Mouse (Mus musculus) adrenal gland, postnatal 25 days (tissue): ENCODE measurements around the gene Rbfox1. TPM values are rescaled to one million over a fixed set of nuclear protein-coding genes. Genes with fewer than 3 reads are reported as not detected.

Experiments
- DNase-seq: peaks from one replicate; pipeline ENCODE4 v3.0.0; 2021; ENCODE audit warnings: mixed read lengths
- total RNA-seq: library from RNA; stranded (reverse); gene quantifications from 2 replicates; pipeline ENCODE4 v1.2.3, GENCODE M21; 2021

Rbfox1 gene
- total RNA-seq, 1 experiment from 2014 or later: 1.7 TPM

DNA sequence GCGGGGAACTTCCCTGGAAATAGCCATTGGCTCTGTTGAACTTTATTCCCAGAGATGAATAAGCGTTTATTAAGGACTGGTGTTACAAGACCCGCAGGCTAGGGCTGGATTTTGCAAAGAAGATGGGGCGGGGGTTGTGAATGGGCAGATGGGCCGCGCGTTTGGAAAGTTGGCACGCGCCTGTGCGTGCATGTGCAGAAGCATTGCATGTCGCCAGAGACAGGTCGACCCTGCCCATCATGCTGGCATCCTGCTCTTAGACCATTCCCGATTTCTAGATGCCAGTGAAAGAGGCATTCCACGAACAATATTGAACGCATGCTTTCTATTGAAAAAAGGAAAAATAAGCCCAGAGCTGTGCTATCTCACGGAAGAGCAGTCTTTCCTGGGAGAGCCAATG, 464.2 kb downstream of the Rbfox1 start:
- no peak for DNase-seq

DNA sequence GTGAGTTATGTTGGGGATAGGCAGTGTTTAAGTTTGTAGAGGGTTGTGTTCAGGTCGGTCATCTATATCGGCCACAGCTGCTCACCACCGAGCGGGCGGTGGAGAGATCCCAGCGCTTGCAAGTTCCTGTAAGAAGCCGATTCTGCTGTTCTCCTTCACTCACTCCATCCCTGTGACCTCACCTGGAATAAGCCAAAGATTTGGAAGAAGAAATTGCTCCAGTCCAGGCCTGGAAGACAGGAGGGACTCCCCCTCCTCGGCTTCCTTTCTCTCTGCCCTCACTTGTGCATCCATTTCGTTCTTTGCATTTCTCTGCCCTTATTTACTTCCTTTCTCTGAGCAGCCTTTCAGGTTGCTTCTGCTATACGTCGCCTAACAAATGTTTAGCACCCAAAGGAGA, 465.1 kb downstream of the Rbfox1 start:
- DNase-seq: no peak

DNA sequence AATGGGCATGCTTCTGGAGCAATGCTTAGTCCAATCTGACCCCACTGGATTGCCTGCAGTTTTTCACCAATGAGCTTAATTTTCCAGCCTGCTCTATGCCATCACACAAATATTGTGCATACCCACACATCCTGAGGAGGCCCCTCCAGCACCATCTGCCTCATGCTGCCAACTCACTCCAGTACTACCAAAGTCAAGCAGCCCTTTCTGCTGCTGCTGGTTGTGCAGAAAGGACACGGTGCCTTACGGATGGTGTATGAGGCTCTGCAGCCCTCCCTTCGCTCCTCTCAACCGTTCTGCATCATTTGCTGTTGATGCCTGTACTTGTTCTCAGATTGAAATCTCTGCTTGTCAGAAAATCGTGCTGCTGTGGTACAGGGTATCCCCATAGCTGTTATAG, 468.0 kb downstream of the Rbfox1 start:
- DNase-seq: no peak

DNA sequence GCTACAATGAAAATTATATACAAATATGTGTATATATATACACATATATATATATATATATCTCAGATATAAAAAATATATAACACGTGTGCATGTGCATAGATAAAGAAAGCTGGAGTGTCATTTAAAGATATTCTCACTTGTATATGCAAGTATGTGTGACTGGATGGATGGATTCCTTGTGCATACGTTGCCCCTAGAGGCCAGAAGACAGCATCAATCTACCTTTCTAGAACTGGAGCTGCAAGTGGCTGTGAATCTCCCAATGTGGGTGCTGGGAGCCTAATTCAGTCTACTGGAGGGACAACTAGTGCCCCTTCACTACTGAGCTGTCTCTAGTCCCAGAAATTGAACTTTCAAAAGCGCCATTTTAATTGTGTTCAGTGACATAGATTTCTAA, 471.8 kb downstream of the Rbfox1 start:
- no peak for DNase-seq

DNA sequence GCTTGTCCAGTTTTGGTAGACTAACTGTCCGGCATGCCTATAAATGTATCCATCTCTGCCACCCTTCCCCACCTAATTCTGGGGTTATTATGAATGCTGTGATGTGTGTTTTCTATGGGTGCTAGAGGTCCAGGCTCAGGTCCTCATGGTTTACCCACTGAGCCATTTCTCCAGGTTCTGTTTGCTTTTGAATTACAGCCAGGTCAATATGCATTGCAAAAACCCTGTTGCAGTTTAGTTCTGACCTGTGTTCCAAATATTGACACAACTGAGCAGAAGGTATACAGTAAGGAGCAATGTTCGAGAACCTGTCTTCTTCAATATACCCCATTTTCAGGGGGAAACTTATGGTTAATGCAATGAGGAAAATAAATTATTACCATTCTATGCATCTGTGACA, 480.6 kb downstream of the Rbfox1 start:
- DNase-seq: no peak

DNA sequence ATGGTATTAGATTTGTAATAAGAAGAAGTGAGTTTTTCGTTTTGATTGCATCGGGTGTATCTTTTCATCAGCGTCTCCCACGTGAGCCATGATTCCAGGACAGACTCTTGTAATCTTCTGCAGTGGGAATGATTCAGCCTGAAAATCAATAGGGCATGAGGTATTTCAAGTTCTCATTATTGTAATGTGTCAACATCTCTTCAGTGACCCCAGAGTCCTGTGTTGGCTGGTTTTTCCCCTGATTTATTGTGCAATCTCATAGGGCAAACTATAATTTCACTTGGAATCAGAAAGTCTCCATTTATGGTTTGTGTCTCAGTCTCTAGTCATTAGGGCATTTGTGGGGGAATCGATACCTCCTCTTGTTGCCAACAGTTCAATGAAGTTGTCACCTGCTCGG, 481.5 kb downstream of the Rbfox1 start:
- no peak for DNase-seq

DNA sequence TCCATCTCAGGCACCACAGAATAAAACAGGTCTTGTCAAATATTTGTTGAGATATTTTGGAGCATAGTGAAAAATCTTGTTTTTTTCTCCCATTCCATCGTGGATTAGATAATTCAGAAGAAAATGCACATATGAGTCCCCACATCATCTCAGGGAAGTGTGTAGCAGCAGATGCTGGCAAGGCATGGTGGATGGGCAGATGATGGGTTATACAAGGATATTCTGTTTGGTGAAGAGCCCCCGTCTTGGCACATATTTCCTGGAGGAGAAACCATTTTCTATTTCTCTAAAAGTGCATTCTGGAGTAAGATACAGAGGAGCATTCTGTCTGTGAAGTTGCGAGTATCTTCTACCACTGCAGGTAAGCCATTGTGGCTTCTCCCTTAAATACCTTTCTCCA, 495.8 kb downstream of the Rbfox1 start:
- no peak for DNase-seq

DNA sequence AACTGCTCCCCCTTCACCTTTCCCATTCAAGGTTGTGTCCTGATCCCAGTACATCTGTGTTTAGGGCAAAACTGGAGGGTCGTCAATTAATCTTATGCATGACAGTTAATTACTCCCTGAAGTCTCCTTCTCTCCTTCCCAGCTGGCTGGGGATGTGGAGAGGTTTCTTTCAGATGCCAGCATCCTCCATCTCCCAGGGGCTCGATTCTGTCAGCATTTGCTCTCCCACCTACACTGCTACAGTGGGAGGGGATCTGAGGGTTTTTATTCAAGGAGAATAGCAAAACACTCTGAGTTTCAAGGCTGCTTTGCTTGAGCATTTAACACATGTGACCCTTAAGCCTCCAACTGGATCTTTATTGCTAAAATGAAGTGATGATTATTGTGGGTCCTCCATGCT, 496.4 kb downstream of the Rbfox1 start:
- DNase-seq: no peak

DNA sequence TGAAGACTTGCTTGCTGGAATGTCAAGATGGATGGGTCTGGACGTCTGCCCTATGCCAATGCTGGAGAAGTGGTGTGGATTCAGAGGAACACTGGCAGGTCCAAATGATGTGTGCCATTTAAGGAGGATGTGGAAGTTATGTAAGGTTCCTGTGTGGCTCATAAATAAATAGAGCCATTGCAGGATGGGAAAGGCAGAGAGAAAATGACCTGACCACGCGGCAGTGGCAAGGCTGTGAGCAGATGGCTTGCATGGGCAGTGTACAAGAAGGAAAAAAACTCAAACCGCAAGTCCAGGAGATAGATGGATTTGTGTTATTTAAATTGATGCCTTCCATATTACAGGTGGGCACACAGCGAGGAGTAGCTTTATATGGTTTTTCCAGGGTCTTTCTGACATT, 497.6 kb downstream of the Rbfox1 start:
- no peak for DNase-seq

DNA sequence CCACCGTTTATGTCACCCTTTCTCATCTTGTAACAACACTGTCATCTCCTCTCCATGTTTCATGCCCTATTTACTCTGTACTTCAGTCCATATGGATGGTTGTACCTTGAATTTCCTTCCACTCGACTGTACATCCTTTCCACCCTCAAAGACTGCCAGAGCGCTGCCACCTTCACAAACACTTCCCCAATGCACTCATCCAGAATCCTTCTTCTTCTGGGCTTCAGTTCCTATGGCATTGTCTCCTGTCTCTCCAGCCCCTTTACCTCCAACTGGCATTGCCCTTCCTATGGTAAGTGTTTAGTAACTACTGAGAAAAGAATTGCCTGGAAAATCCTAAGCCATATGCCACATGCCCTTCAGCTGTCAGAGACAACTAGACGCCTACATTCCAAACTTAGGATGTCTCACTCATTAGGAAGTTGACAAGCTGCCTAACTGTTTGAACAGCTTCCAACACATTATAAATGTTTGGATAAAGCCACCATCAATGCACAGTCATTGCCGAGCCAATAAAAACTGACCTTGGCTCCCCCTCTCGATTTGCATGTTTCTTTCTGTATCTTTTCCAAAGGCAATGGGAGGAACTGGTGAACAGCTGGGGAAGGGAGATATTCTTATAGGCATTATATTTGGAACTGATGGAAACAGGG, 505.2 kb downstream of the Rbfox1 start:
- DNase-seq: no peak

DNA sequence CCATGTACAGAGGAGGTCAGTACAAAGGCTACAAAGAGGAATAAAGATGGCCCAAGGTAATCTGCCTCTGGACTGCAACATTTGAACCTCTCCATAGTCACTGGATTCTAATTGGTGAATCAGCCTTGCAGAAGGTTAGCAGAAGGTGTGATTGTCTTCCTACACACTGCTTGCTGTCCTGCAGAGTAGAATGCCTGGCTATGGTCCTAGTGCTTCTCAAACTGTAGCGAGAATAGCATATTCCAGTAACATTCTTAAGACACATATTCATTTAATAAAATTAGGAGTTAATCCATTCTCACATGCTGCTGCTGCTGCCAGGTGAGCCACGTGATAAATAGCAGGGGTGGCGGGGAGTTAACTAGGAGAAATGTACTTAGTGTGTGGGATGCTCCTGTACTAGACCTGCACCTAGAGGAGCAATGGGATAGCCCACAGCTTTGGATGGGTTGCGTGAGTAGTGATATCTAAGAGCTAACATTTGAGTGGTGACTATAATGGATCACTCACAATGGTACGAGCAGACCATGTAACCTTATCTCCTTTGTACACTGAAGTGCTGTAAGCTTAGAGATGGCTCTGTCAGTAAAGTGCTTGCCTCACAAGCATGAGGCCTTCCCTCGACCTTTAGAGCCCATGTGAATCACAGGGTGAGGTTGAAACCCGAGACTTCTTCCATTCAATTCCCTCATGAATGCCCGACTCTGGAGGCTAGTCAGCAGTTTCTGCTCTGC, 511.7 kb downstream of the Rbfox1 start:
- no peak for DNase-seq

DNA sequence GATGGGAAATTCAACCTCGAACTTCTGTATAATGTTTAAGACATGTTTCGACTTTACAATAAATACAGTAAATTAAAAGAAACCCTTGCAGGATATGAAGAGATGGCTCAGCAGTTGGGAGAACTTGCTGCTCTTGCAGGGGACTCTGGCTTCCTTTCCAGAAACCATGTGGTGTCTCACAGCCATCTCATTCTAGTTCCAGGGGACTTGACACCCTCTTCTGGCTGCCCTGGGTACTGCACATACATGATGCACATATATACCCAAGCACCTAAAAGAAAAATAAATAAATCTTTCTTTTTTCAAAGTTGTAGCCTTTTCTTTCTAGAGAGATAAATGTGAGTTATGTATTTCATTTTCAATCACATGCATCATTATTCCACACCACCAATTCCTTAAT, 512.5 kb downstream of the Rbfox1 start:
- no peak for DNase-seq

DNA sequence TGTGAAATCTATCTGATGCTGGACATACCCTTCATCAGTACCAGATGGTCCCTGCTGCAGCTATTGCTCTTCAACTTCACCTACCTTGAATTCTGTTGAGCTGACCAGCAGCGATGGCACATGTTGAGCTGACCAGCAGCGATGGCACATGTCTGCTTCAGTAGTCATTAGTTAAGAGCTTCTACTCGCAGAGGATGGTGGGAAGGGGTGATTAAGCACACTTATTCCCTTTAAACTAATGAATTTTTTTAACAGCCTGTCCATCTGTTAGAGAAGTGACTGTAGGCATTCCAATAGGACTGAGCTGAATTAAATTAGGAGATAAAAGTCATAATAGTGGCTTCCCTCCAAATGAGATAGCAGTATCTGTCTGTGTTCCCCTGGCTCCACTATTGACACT, 517.7 kb downstream of the Rbfox1 start:
- no peak for DNase-seq

DNA sequence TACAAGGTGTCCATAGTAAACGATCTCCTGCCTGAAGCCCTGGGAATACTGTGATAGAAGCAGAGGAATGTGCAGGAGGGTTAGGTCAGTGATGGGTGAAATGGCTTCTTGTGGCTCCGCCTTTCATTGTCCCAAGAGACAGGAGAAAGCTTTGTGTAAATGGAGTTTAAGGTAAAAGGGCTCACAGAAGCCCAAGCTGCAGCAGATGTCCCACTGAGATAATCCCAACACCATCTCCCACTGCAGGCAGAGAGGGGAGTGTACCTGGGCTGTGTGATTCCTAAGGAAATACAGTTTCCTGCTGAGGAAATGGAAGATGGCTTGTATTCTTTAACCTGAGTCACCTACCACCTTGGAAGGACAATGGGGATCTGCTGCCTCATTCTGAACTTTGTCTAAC, 529.7 kb downstream of the Rbfox1 start:
- DNase-seq: no peak

DNA sequence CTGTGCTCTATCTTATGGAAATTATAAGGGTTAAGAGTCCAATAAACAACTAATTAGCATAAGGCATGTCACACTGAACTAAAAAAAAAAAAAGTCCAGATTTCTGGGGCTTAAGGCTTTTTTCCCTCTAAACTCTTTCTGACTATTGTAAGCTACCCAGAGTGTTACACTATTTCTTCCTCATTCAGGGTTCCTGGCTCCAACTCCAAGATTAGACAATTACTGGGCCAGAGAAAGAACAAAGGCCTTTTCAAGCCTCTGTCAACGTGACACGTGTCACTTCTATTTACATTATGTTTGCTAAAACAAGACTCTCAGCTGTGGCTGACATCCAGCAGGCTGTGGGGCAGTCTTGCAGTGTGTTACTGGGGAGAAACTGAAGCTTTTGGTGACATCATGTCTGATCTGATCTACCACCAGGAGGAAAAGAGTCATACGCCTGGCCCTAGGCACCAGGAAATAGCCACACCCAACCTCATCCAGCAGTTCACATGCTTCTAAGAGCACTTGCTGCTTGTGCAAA, 536.5 kb downstream of the Rbfox1 start:
- no peak for DNase-seq

DNA sequence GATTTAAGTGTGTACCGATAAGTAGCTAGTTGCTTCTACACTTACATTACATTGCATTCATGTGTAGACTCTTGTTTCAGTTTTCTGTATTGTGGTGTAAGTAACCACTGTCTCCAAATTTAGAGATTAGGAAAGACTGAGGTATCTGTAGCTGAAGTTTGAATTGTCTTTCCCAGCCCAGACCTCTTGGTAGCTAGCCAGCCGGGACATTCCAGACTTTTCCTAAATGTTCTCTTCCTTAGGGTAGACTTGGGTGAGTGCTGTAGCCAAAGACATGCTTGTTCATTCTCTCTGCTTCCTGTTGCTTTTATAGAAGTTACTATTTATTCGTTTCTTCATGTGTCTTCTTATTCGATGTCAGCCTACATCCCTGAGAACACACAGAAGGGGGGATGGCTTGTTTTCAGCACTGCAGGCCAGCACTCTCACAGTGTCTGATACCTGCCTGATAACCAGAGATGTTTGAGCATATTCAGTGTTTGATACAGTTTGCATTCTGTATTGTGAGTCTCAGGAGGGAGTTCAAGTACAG, 538.8 kb downstream of the Rbfox1 start:
- no peak for DNase-seq

DNA sequence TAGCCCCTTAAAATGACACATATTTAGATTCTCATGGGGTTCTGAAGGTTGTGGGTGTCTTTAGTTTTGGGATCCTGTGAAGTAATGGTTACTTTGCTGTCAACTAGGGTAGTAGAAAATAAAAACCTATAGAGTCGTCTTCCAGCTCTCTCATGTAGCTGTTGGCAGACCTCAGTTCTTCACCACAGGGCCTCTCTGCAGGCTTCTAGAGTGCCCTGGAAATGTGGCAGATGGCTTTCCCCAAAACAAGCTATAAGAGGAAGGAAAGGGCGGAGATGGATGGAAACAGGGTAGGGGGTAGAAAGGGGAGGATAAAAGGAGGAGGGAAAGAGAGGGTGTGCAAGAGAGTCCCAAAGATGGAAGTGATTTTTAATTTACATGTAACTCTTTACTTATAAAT, 539.6 kb downstream of the Rbfox1 start:
- no peak for DNase-seq

DNA sequence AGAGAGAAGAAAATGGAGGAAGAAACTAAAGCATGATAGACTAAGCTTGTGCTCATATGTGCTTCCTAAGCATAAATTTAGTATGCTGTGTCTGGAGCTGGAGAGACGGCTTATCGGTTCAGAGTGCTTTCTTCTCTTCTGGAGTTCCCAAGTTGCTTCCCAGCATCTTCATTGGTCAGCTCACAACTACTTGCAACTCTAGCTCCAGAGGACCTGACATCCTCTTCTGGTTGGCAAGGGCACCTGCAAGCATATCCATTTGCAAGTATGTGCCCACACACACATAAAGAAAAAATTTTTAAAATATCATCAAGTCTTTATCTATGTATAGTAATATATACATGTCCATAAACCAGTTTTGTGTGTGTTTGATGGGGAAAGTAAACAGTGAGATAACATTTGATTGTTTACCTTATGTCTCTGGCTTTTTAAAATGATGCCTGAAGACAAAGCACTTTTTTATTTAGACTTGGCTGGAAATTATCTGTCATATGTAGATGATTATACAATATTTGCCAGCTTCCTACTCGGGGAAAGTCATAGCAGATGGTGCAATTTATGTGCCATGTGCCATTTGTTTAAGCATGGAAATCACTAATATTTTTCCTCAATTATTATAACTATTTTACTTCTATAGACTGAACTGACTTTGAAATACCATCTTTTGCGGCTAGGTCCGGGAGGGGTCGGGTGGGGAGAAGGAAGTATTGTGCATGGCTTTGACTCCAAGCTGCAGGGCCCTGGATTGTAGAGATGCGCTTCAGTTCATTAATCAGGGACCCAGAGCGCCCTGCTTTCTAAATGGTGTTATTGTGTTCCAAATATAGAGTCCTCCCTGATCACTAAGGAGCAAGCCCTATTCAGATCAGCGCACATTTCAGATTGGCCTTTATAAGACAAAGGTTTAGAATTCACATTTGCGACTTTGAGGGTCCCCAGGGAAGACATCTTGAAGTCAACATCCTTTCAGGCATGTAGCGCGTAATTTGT, 542.4 kb downstream of the Rbfox1 start:
- no peak for DNase-seq

DNA sequence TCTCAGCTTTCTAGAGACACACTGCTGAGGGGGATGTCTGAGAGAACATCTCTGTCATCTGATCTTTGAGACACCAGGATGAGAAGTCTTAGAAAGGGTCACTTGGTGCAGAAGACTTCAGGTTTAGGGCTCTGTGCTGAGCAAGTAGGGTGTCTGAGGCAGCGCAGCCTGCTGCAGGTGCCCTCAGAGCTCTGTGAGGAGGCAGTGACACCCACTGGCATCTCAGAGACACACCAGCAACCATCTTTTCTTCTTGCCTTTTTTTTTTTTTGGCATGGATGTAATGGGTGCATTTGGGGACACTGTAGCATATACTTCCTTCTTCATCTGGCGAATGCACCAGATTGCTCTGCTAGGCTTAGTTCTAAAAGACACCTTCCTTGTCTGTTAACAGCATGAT, 545.8 kb downstream of the Rbfox1 start:
- no peak for DNase-seq

DNA sequence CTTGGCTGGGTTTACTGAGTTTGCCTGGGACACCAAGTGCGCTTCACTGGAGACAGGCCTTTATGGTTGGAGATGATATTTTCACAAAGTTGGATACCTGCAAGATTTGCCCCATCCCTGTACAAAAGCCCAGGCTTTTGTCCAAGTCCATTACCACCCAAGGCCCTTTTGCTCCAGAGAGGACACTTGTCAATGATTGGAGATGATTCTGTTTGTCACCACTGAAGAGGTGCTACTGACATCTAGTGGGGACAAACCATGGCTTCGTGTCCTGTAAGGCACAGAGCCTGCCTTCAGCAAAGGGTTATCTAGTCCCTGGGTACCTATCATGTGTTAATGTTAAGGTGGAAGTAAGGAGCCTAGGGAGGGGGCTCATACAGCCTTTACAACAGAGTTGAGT, 551.3 kb downstream of the Rbfox1 start:
- no peak for DNase-seq

DNA sequence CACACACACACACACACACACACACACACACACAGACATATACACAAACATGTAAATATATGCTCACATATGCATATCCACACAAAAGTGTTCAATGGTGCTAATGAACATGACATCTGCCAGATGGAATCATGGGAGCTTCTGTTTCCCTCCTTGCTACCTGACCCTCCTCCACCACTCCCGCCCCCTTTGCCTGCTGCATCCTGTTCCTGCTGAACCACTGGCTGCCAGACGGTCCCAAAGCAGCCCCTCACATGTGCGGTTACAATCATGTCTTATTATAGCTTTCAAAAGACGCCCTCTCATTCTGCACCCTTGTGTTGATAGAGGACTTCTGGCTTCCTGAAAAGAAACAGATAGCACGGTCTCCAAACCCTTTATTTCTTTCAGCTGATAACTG, 563.1 kb downstream of the Rbfox1 start:
- DNase-seq: no peak

DNA sequence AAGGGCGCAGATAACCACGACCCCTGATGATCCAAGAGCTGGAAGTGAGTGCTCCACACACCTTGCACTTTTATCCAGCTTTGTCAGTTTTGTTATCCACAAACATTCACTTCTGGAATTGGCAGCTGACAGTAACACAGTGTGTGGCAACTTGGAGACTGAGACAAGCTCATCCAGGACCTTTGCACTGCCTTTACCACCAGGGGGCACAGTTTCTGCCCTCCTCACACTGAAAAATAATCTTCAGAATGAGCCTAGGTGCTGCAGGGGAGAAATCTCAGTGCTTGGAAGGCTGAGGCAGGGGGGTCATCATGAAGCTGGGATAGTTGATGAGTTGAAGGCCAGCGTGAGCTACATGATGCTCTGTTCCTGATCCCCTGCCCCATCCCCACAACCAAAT, 570.2 kb downstream of the Rbfox1 start:
- DNase-seq: no peak
